Mouse (Mus musculus) E14TG2a.4 (cell line): ENCODE measurements at regions not wholly inside any gene's neighbourhood (a gene's known extent, or its start where the extent isn't known, plus 50 kb on each side); places are given as distances from the start of the nearest gene placed in this dataset.

Experiments used
- CTCF ChIP-seq: conservative IDR thresholded peaks from 2 replicates; pipeline ENCODE4 v1.5.1; 2014; ENCODE audit warnings: low read length
- NANOG ChIP-seq: IDR thresholded peaks from 2 replicates; pipeline ENCODE4 v1.6.1; 2014; ENCODE audit warnings: borderline replicate concordance, low read length, mixed read lengths
- POU5F1 ChIP-seq: IDR thresholded peaks from 2 replicates; pipeline ENCODE4 v1.6.1; 2014; ENCODE audit warnings: low read length, borderline replicate concordance

GRCm38 (mm10) chr3:132539780-132540658 lies 89.6 kb upstream of the Gimd1 start:
- no peak for TF ChIP-seq CTCF
- no peak for TF ChIP-seq NANOG
- no peak for TF ChIP-seq POU5F1
